30 mouse cellular contexts compared by ENCODE assay signal in genomic region chr10:39049581-39050294, GRCm38 (mm10).
DNase-seq lines count a peak whose midpoint lies in the region; ATAC-seq lines count a peak whose summit lies in the region.
"Had no signal": no experiment of that assay in that cellular context is flagged by ENCODE, and none has a peak within 500 bp of the region (broad histone marks: within the 10 kb centered on the region; RNA-seq: fewer than 3 reads in every experiment).

No protein-coding gene starts in this region.

- no peak overlapping the region for H3K4me2 ChIP-seq in embryonic facial prominence, embryonic 15.5 days (replicated peaks)
- H3K4me2 ChIP-seq: embryonic facial prominence, embryonic 13.5 days; hindbrain, embryonic 15.5 days; liver, embryonic 12.5 days; midbrain, embryonic 12.5 days; neural tube, embryonic 13.5 days had no signal

- DNase-seq in embryonic facial prominence, embryonic 10.5 days (ENCODE audit: low spot score), result no peak
- DNase-seq in layer of hippocampus, adult 9-11 months, result peak; percentile 28
- no peak for DNase-seq in layer of hippocampus, adult 8-10 months (ENCODE audit: low spot score in 2 of 2)
- peak; percentile 26 to 64 for DNase-seq in right cerebral cortex, postnatal 10 days (ENCODE audit: low spot score in 2 of 2)
- DNase-seq in right cerebral cortex, postnatal 4 days, result no peak
- DNase-seq in ovary, postnatal 10 days (ENCODE audit: low spot score), result no peak
- DNase-seq: B cell, adult 2 months; cerebellum, adult 11-12 months; cerebellum, adult 9-11 months; embryo, embryonic 11 days; heart, adult 2 months; heart, postnatal 14 days; kidney, adult 11 months; kidney, postnatal 14 days; liver, postnatal 0 days; lung, postnatal 36 days; retina, postnatal 1 day; right cerebral cortex, postnatal 25 days; spleen, adult 18-20 months; thymus, adult 18-20 months; thymus, postnatal 25 days had no signal

- H3K27ac ChIP-seq in embryonic facial prominence, embryonic 15.5 days (replicated peaks), result peak overlapping the region; percentile 30; the same call in 1 of the 2 replicates
- no peak overlapping the region for H3K27ac ChIP-seq in embryonic facial prominence, embryonic 10.5 days (replicated peaks)
- H3K27ac ChIP-seq: embryonic facial prominence, embryonic 13.5 days; heart, adult 2 months; hindbrain, embryonic 10.5 days; hindbrain, embryonic 15.5 days; liver, embryonic 12.5 days; midbrain, embryonic 12.5 days; neural tube, embryonic 13.5 days had no signal

- H3K9me3 ChIP-seq in embryonic facial prominence, embryonic 15.5 days (replicated peaks), result no peaks in the 10 kb centered on the region
- H3K9me3 ChIP-seq in embryonic facial prominence, embryonic 10.5 days, result no peaks in the 10 kb centered on the region
- H3K9me3 ChIP-seq: embryonic facial prominence, embryonic 13.5 days; hindbrain, embryonic 10.5 days; hindbrain, embryonic 15.5 days; liver, embryonic 12.5 days; midbrain, embryonic 12.5 days had no signal

- ATAC-seq in embryonic facial prominence, embryonic 15.5 days (ENCODE audit: insufficient number of reproducible peaks, low FRiP score, low TSS enrichment, low read depth), result no peak
- ATAC-seq: inflammation-experienced regulatory T-cells, adult 6 months; liver, embryonic 12.5 days; liver, postnatal 0 days had no signal

- H3K4me1 ChIP-seq in embryonic facial prominence, embryonic 15.5 days, result no peaks in the 10 kb centered on the region
- no peaks in the 10 kb centered on the region for H3K4me1 ChIP-seq in embryonic facial prominence, embryonic 10.5 days
- H3K4me1 ChIP-seq: embryonic facial prominence, embryonic 13.5 days; hindbrain, embryonic 10.5 days; hindbrain, embryonic 15.5 days; liver, embryonic 12.5 days; midbrain, embryonic 12.5 days; neural tube, embryonic 13.5 days had no signal

- peaks cover 67% of the 10 kb centered on the region for H3K36me3 ChIP-seq in embryonic facial prominence, embryonic 15.5 days
- H3K36me3 ChIP-seq in embryonic facial prominence, embryonic 10.5 days (replicated peaks), result peaks cover 9% of the 10 kb centered on the region
- H3K36me3 ChIP-seq: hindbrain, embryonic 15.5 days; liver, embryonic 12.5 days; midbrain, embryonic 12.5 days had no signal

- no peak overlapping the region for H3K4me3 ChIP-seq in embryonic facial prominence, embryonic 15.5 days (replicated peaks)
- no peak overlapping the region for H3K4me3 ChIP-seq in embryonic facial prominence, embryonic 10.5 days
- H3K4me3 ChIP-seq: embryonic facial prominence, embryonic 13.5 days; erythroblast, embryonic 14.5 days; heart, adult 2 months; hindbrain, embryonic 10.5 days; hindbrain, embryonic 15.5 days; liver, embryonic 12.5 days; midbrain, embryonic 12.5 days; neural tube, embryonic 13.5 days had no signal

- 58% methylated on average over 8 of the region's 8 CpGs for WGBS in embryonic facial prominence, embryonic 15.5 days
- WGBS in embryonic facial prominence, embryonic 10.5 days, result 82% methylated on average over 8 of the region's 8 CpGs

- no peak overlapping the region for H3K9ac ChIP-seq in embryonic facial prominence, embryonic 15.5 days
- H3K9ac ChIP-seq: embryonic facial prominence, embryonic 13.5 days; hindbrain, embryonic 15.5 days; liver, embryonic 12.5 days; liver, postnatal 0 days; midbrain, embryonic 12.5 days; neural tube, embryonic 13.5 days had no signal

- H3K27me3 ChIP-seq in embryonic facial prominence, embryonic 15.5 days, result no peaks in the 10 kb centered on the region
- H3K27me3 ChIP-seq in embryonic facial prominence, embryonic 10.5 days (replicated peaks; ENCODE audit: low read depth, poor library complexity, severe bottlenecking), result no peaks in the 10 kb centered on the region
- H3K27me3 ChIP-seq: embryonic facial prominence, embryonic 13.5 days; hindbrain, embryonic 15.5 days; liver, embryonic 12.5 days; midbrain, embryonic 12.5 days; neural tube, embryonic 13.5 days had no signal

Comparison
In these comparisons a context has a peak if more than half of its experiments do, and no peak if none do; other contexts are left out.
1. DNase-seq: peak in layer of hippocampus, adult 9-11 months (single experiment) and right cerebral cortex, postnatal 10 days (2 of 2); none in embryonic facial prominence, embryonic 10.5 days (single experiment), layer of hippocampus, adult 8-10 months (0 of 2), right cerebral cortex, postnatal 4 days (single experiment) and ovary, postnatal 10 days (single experiment).